14 mouse cellular contexts compared by ENCODE assay signal in genomic region chr11:43470118-43470517, GRCm38 (mm10). TPM values are rescaled to one million over a fixed set of nuclear protein-coding genes. Genes with fewer than 3 reads are reported as not detected.
DNase-seq lines count a peak whose midpoint lies in the region; ATAC-seq lines count a peak whose summit lies in the region.
"Had no signal": no experiment of that assay in that cellular context is flagged by ENCODE, and none has a peak within 500 bp of the region (broad histone marks: within the 10 kb centered on the region; RNA-seq: fewer than 3 reads in every experiment).

No protein-coding gene starts in this region.

- no peak overlapping the region for H3K4me3 ChIP-seq in heart, embryonic 11.5 days (ENCODE audit: low read depth, low read length)
- H3K4me3 ChIP-seq in brown adipose tissue, adult 24 weeks (ENCODE audit: insufficient read depth, low read depth, low read length), result no peak overlapping the region
- no peak overlapping the region for H3K4me3 ChIP-seq in intestine, embryonic 16.5 days (ENCODE audit: low read length)
- H3K4me3 ChIP-seq: liver, embryonic 13.5 days had no signal

- H3K36me3 ChIP-seq in heart, embryonic 11.5 days (ENCODE audit: control insufficient read depth, insufficient read depth, low read length), result no peaks in the 10 kb centered on the region
- no peaks in the 10 kb centered on the region for H3K36me3 ChIP-seq in intestine, embryonic 16.5 days (ENCODE audit: control insufficient read depth, insufficient read depth, low read length)
- H3K36me3 ChIP-seq: liver, embryonic 13.5 days had no signal

- H3K4me2 ChIP-seq in heart, embryonic 11.5 days, result no peak overlapping the region
- no peak overlapping the region for H3K4me2 ChIP-seq in intestine, embryonic 16.5 days (ENCODE audit: low read depth, low read length)
- H3K4me2 ChIP-seq: liver, embryonic 13.5 days had no signal

- H3K27me3 ChIP-seq in heart, embryonic 11.5 days (ENCODE audit: control insufficient read depth, insufficient read depth, low read length), result no peaks in the 10 kb centered on the region; the same call in 1 of the 2 replicates
- no peaks in the 10 kb centered on the region for H3K27me3 ChIP-seq in intestine, embryonic 16.5 days (replicated peaks; ENCODE audit: control insufficient read depth, insufficient read depth, low read length)

- H3K9me3 ChIP-seq in heart, embryonic 11.5 days (replicated peaks; ENCODE audit: control insufficient read depth, low read length), result no peaks in the 10 kb centered on the region
- H3K9me3 ChIP-seq in intestine, embryonic 16.5 days (ENCODE audit: control insufficient read depth, low read length), result no peaks in the 10 kb centered on the region
- H3K9me3 ChIP-seq: liver, embryonic 13.5 days had no signal

- peak; percentile 95 for DNase-seq in heart, adult 11 months
- DNase-seq in lung, postnatal 14 days, result peak; percentile 34
- no peak for DNase-seq in urinary bladder, postnatal 36 days (ENCODE audit: low spot score in 2 of 2)
- DNase-seq in adrenal gland, postnatal 25 days, result no peak
- no peak for DNase-seq in spleen, adult 12 weeks (ENCODE audit: low spot score)
- DNase-seq: adrenal gland, postnatal 10 days; B cell, adult 2 months; liver, embryonic 13.5 days had no signal

- no peak overlapping the region for H3K9ac ChIP-seq in heart, embryonic 11.5 days (ENCODE audit: low read depth, low read length)
- H3K9ac ChIP-seq in intestine, embryonic 16.5 days (ENCODE audit: low read depth, low read length), result no peak overlapping the region
- H3K9ac ChIP-seq: liver, embryonic 13.5 days had no signal

- no peaks in the 10 kb centered on the region; the same call in 1 of the 2 replicates for H3K4me1 ChIP-seq in heart, embryonic 11.5 days (ENCODE audit: control insufficient read depth, insufficient read depth, low read length)
- peaks cover 3% of the 10 kb centered on the region; the same call in 1 of the 2 replicates for H3K4me1 ChIP-seq in brown adipose tissue, adult 24 weeks (ENCODE audit: control insufficient read depth, insufficient read depth, insufficient read length, low read length)
- peaks cover 18% of the 10 kb centered on the region for H3K4me1 ChIP-seq in intestine, embryonic 16.5 days (ENCODE audit: control insufficient read depth, insufficient read depth, low read length)

- no peak for ATAC-seq in heart, embryonic 11.5 days (replicated peaks; ENCODE audit: insufficient number of reproducible peaks, low FRiP score, low TSS enrichment)
- ATAC-seq in intestine, embryonic 16.5 days, result no peak
- ATAC-seq: midbrain, embryonic 16.5 days had no signal

- 41% methylated on average over 5 of the region's 5 CpGs for WGBS in heart, embryonic 11.5 days (ENCODE audit: insufficient replicate concordance)
- WGBS in intestine, embryonic 16.5 days, result 35% methylated on average over 5 of the region's 5 CpGs

- no peak overlapping the region for H3K27ac ChIP-seq in heart, embryonic 11.5 days (ENCODE audit: low read depth, low read length)
- peak overlapping the region; percentile 37; the same call in 1 of the 2 replicates for H3K27ac ChIP-seq in brown adipose tissue, adult 24 weeks (replicated peaks; ENCODE audit: low read depth, low read length)
- H3K27ac ChIP-seq in intestine, embryonic 16.5 days (ENCODE audit: low read length), result peak overlapping the region; percentile 66
- H3K27ac ChIP-seq: liver, embryonic 13.5 days had no signal

RNA-seq across cellular contexts. Expression of gene C1qtnf2, which starts 4.0 kb away (rescaled TPM):
- 1.3 and 1.6 TPM in 2 replicates for polyA plus RNA-seq in heart, embryonic 11.5 days (2014; fragmentation: Nextera tagmentation; extraction: Ambion mirVana)
- 2.8 and 3.3 TPM in 2 replicates for polyA plus RNA-seq in brown adipose tissue, adult 24 weeks (2012; ENCODE audit: insufficient read depth, insufficient read length, missing spikeins)
- 7.0 and 7.2 TPM in 2 replicates for polyA plus RNA-seq in intestine, embryonic 16.5 days (2015; fragmentation: Nextera tagmentation; extraction: Ambion mirVana)
- total RNA-seq in adrenal gland, postnatal 25 days (2021), result 4.2 and 6.7 TPM in 2 replicates
- total RNA-seq: common myeloid progenitor, adult 5-6 weeks; hematopoietic stem cell, adult 5-6 weeks had no signal

RNA-seq across cellular contexts. Expression of gene Slu7, which starts 36.6 kb away (rescaled TPM):
- 39.2 and 42.1 TPM in 2 replicates for polyA plus RNA-seq in heart, embryonic 11.5 days (2014; fragmentation: Nextera tagmentation; extraction: Ambion mirVana)
- 15.2 and 20.3 TPM in 2 replicates for polyA plus RNA-seq in brown adipose tissue, adult 24 weeks (2012; ENCODE audit: insufficient read depth, insufficient read length, missing spikeins)
- polyA plus RNA-seq in intestine, embryonic 16.5 days (2015; fragmentation: Nextera tagmentation; extraction: Ambion mirVana), result 41.7 and 46.8 TPM in 2 replicates
- total RNA-seq in adrenal gland, postnatal 25 days (2021), result 41.8 and 48.1 TPM in 2 replicates

RNA-seq across cellular contexts. Expression of gene Pttg1, which starts 44.1 kb away (rescaled TPM):
- 112 and 119 TPM in 2 replicates for polyA plus RNA-seq in heart, embryonic 11.5 days (2014; fragmentation: Nextera tagmentation; extraction: Ambion mirVana)
- polyA plus RNA-seq in brown adipose tissue, adult 24 weeks (2012; ENCODE audit: insufficient read depth, insufficient read length, missing spikeins), result 157 and 160 TPM in 2 replicates
- polyA plus RNA-seq in intestine, embryonic 16.5 days (2015; fragmentation: Nextera tagmentation; extraction: Ambion mirVana), result 61.2 and 65.5 TPM in 2 replicates
- total RNA-seq in adrenal gland, postnatal 25 days (2021), result 39.1 and 47.9 TPM in 2 replicates

RNA-seq across cellular contexts. Expression of gene Ccnjl, which starts 58.5 kb away (rescaled TPM):
- 23.2 and 25.1 TPM in 2 replicates for polyA plus RNA-seq in heart, embryonic 11.5 days (2014; fragmentation: Nextera tagmentation; extraction: Ambion mirVana)
- not detected in 2 replicates for polyA plus RNA-seq in brown adipose tissue, adult 24 weeks (2012; ENCODE audit: insufficient read depth, insufficient read length, missing spikeins)
- polyA plus RNA-seq in intestine, embryonic 16.5 days (2015; fragmentation: Nextera tagmentation; extraction: Ambion mirVana), result 14.6 and 15.0 TPM in 2 replicates
- total RNA-seq in adrenal gland, postnatal 25 days (2021), result 3.2 and 3.9 TPM in 2 replicates

Comparison
In these comparisons a context has a peak if more than half of its experiments do, and no peak if none do; other contexts are left out.
1. DNase-seq: peak in heart, adult 11 months (single experiment) and lung, postnatal 14 days (single experiment); none in urinary bladder, postnatal 36 days (0 of 2), adrenal gland, postnatal 25 days (single experiment) and spleen, adult 12 weeks (single experiment).